Mouse (Mus musculus) liver, adult (tissue): Measurements from ENCODE around the gene Pld6.

Source experiments
- GATA4 ChIP-seq: IDR thresholded peaks from 2 replicates; pipeline ENCODE4 v1.6.1; 2014; ENCODE audit warnings: mild to moderate bottlenecking, low read length; ENCODE audit not compliant: insufficient replicate concordance

The Pld6 gene

GRCm38 (mm10) chr11:59772291-59772690 lies 15.2 kb downstream of the Pld6 start:
- TF ChIP-seq GATA4, result no peak

- TF ChIP-seq GATA4, result no peak
Observed at GRCm38 (mm10) chr11:59770753-59771152, 16.7 kb downstream of the Pld6 start.

- TF ChIP-seq GATA4, result no peak
Observed at GRCm38 (mm10) chr11:59769738-59770137, 17.7 kb downstream of the Pld6 start.

- no peak for TF ChIP-seq GATA4
Observed at GRCm38 (mm10) chr11:59769307-59769706, 18.1 kb downstream of the Pld6 start.

- no peak for TF ChIP-seq GATA4
Observed at GRCm38 (mm10) chr11:59760796-59761195, 26.6 kb downstream of the Pld6 start.

- TF ChIP-seq GATA4, result no peak
Observed at GRCm38 (mm10) chr11:59759626-59760025, 27.8 kb downstream of the Pld6 start.

- TF ChIP-seq GATA4, result no peak
Observed at GRCm38 (mm10) chr11:59759178-59759577, 28.3 kb downstream of the Pld6 start.

- TF ChIP-seq GATA4, result no peak
Observed at GRCm38 (mm10) chr11:59758191-59758985, 29.1 kb downstream of the Pld6 start.

- no peak for TF ChIP-seq GATA4
Observed at GRCm38 (mm10) chr11:59756351-59756750, 31.1 kb downstream of the Pld6 start.

- no peak for TF ChIP-seq GATA4
Observed at GRCm38 (mm10) chr11:59754504-59754903, 32.9 kb downstream of the Pld6 start.

GRCm38 (mm10) chr11:59749050-59749449 lies 38.4 kb downstream of the Pld6 start:
- TF ChIP-seq GATA4, result no peak

GRCm38 (mm10) chr11:59746614-59747013 lies 40.8 kb downstream of the Pld6 start:
- TF ChIP-seq GATA4, result no peak

- TF ChIP-seq GATA4, result no peak
Observed at GRCm38 (mm10) chr11:59745851-59746250, 41.6 kb downstream of the Pld6 start.

GRCm38 (mm10) chr11:59744374-59744773 lies 43.1 kb downstream of the Pld6 start:
- no peak for TF ChIP-seq GATA4

GRCm38 (mm10) chr11:59743712-59744111 lies 43.7 kb downstream of the Pld6 start:
- TF ChIP-seq GATA4, result no peak

- no peak for TF ChIP-seq GATA4
Observed at GRCm38 (mm10) chr11:59743307-59743706, 44.1 kb downstream of the Pld6 start.

GRCm38 (mm10) chr11:59741915-59742314 lies 45.5 kb downstream of the Pld6 start:
- no peak for TF ChIP-seq GATA4
